Mouse (Mus musculus) embryonic facial prominence, embryonic 13.5 days (tissue): ENCODE results near the gene Elp4. TPM values are rescaled to one million over a fixed set of nuclear protein-coding genes. Genes with fewer than 3 reads are reported as not detected.

Experiments used
- ATAC-seq: fragments of 200-750 bp; cut with Nextera tagmentation; 2 replicates; pipeline ENCODE4 v1.8.0; 2017; ENCODE audit warnings: low read depth; ENCODE audit not compliant: insufficient number of reproducible peaks, insufficient read depth, low FRiP score, low TSS enrichment
- H3K27ac ChIP-seq: fragments of 300-500 bp; sonication (generic); 2 replicates; pipeline ENCODE4 v1.5.1; 2015; ENCODE audit warnings: moderate library complexity, mild to moderate bottlenecking, inconsistent platforms
- H3K27me3 ChIP-seq: fragments of 300-500 bp; sonication (generic); 2 replicates; pipeline ENCODE4 v1.6.1; 2015; ENCODE audit warnings: mild to moderate bottlenecking, inconsistent platforms
- H3K36me3 ChIP-seq: fragments of 300-500 bp; sonication (generic); 2 replicates; pipeline ENCODE4 v1.6.1; 2015; ENCODE audit warnings: mild to moderate bottlenecking, inconsistent platforms
- H3K4me1 ChIP-seq: fragments of 300-500 bp; sonication (generic); 2 replicates; pipeline ENCODE4 v1.6.1; 2015; ENCODE audit warnings: inconsistent platforms
- H3K4me2 ChIP-seq: fragments of 300-500 bp; sonication (generic); 2 replicates; pipeline ENCODE4 v1.6.1; 2015; ENCODE audit warnings: moderate library complexity, mild to moderate bottlenecking, inconsistent platforms
- H3K4me3 ChIP-seq: fragments of 300-500 bp; sonication (generic); 2 replicates; pipeline ENCODE4 v1.5.1; 2015; ENCODE audit warnings: mild to moderate bottlenecking, inconsistent platforms
- H3K9ac ChIP-seq: fragments of 300-500 bp; sonication (generic); 2 replicates; pipeline ENCODE4 v1.6.1; 2015; ENCODE audit warnings: mild to moderate bottlenecking, inconsistent platforms
- H3K9me3 ChIP-seq: fragments of 300-500 bp; sonication (generic); 2 replicates; pipeline ENCODE4 v1.6.1; 2016; ENCODE audit warnings: inconsistent platforms
- WGBS: fragments of 180-500 bp; shearing (Covaris S2); methylation state at CpG from one replicate; pipeline ENCODE4 v1.1.7; 2015; ENCODE audit warnings: mixed read lengths; 5-methylcytosine and 5-hydroxymethylcytosine counted together
- polyA plus RNA-seq: library from polyadenylated mRNA; unstranded; fragments of >200 nt; fragmentation: Nextera tagmentation; extraction: Ambion mirVana; gene quantifications from 2 replicates; pipeline ENCODE4 v1.2.1, GENCODE M21; 2015

Elp4 gene
- polyA plus RNA-seq, 1 experiment from 2014 or later, result 38.9 TPM

GRCm38 (mm10) chr2:105803427-105803826 is 100.9 kb downstream of the Elp4 start:
- WGBS, result 25% methylated on average over 5 of the region's 5 CpGs
- Histone ChIP-seq H3K36me3 (no peaks in the 10 kb centered on the region), H3K9ac (no peak overlapping the region), H3K4me3 (no peak overlapping the region), H3K4me2 (no peak overlapping the region), H3K9me3 (no peaks in the 10 kb centered on the region), H3K27me3 (no peaks in the 10 kb centered on the region), H3K4me1 (no peaks in the 10 kb centered on the region), H3K27ac (no peak overlapping the region)
- ATAC-seq, result no peak

GRCm38 (mm10) chr2:105802902-105803301 is 101.5 kb downstream of the Elp4 start:
- no peaks in the 10 kb centered on the region for H3K9me3 ChIP-seq
- WGBS, result 85% methylated on average over 2 of the region's 2 CpGs
- ATAC-seq, result no peak
- no peaks in the 10 kb centered on the region for H3K4me1 ChIP-seq
- H3K9ac ChIP-seq, result no peak overlapping the region
- no peak overlapping the region for H3K27ac ChIP-seq
- H3K27me3 ChIP-seq, result no peaks in the 10 kb centered on the region
- no peak overlapping the region for H3K4me3 ChIP-seq
- H3K4me2 ChIP-seq, result no peak overlapping the region
- H3K36me3 ChIP-seq, result no peaks in the 10 kb centered on the region

- no peak for ATAC-seq
- Histone ChIP-seq H3K4me1 (no peaks in the 10 kb centered on the region), H3K9me3 (no peaks in the 10 kb centered on the region), H3K9ac (no peak overlapping the region), H3K27me3 (no peaks in the 10 kb centered on the region), H3K4me2 (no peak overlapping the region), H3K27ac (no peak overlapping the region), H3K36me3 (no peaks in the 10 kb centered on the region), H3K4me3 (no peak overlapping the region)
- WGBS, result 83% methylated on average over 6 of the region's 6 CpGs
These were observed 102.8 kb downstream of the Elp4 start for GRCm38 (mm10) chr2:105801536-105801935.

- 74% methylated on average over 1 of the region's 1 CpGs for WGBS
These were observed 103.7 kb downstream of the Elp4 start for GRCm38 (mm10) chr2:105800694-105801093.

GRCm38 (mm10) chr2:105799840-105800239 is 104.5 kb downstream of the Elp4 start:
- H3K36me3 ChIP-seq, result no peaks in the 10 kb centered on the region
- H3K27ac ChIP-seq, result no peak overlapping the region
- H3K4me1 ChIP-seq, result no peaks in the 10 kb centered on the region
- ATAC-seq, result no peak
- H3K9me3 ChIP-seq, result no peaks in the 10 kb centered on the region
- no peak overlapping the region for H3K4me3 ChIP-seq
- H3K9ac ChIP-seq, result no peak overlapping the region
- H3K4me2 ChIP-seq, result no peak overlapping the region
- 62% methylated on average over 2 of the region's 2 CpGs for WGBS
- no peaks in the 10 kb centered on the region for H3K27me3 ChIP-seq

More at GRCm38 (mm10) chr2:105800694-105801093, 103.7 kb downstream of the Elp4 start:
- H3K9me3 ChIP-seq, result no peaks in the 10 kb centered on the region
- H3K36me3 ChIP-seq, result no peaks in the 10 kb centered on the region
- H3K27ac ChIP-seq, result no peak overlapping the region
- ATAC-seq, result no peak
- no peaks in the 10 kb centered on the region for H3K4me1 ChIP-seq
- no peak overlapping the region for H3K4me3 ChIP-seq
- no peaks in the 10 kb centered on the region for H3K27me3 ChIP-seq
- H3K4me2 ChIP-seq, result no peak overlapping the region
- no peak overlapping the region for H3K9ac ChIP-seq

- H3K27me3 ChIP-seq, result no peaks in the 10 kb centered on the region
- no peak for ATAC-seq
- no peak overlapping the region for H3K4me3 ChIP-seq
- H3K9ac ChIP-seq, result no peak overlapping the region
- no peaks in the 10 kb centered on the region for H3K4me1 ChIP-seq
- H3K36me3 ChIP-seq, result no peaks in the 10 kb centered on the region
- H3K27ac ChIP-seq, result no peak overlapping the region
- no peaks in the 10 kb centered on the region for H3K9me3 ChIP-seq
- H3K4me2 ChIP-seq, result no peak overlapping the region
These were observed 106.5 kb downstream of the Elp4 start for GRCm38 (mm10) chr2:105797842-105798241.

GRCm38 (mm10) chr2:105796101-105796500 is 108.3 kb downstream of the Elp4 start:
- Histone ChIP-seq H3K9ac (no peak overlapping the region), H3K27ac (no peak overlapping the region), H3K4me3 (no peak overlapping the region), H3K4me2 (no peak overlapping the region), H3K27me3 (no peaks in the 10 kb centered on the region), H3K4me1 (no peaks in the 10 kb centered on the region), H3K36me3 (no peaks in the 10 kb centered on the region), H3K9me3 (no peaks in the 10 kb centered on the region)
- no peak for ATAC-seq

- no peak overlapping the region for H3K4me2 ChIP-seq
- H3K9ac ChIP-seq, result no peak overlapping the region
- H3K9me3 ChIP-seq, result no peaks in the 10 kb centered on the region
- H3K36me3 ChIP-seq, result no peaks in the 10 kb centered on the region
- 70% methylated on average over 12 of the region's 12 CpGs for WGBS
- no peaks in the 10 kb centered on the region for H3K27me3 ChIP-seq
- ATAC-seq, result no peak
- no peaks in the 10 kb centered on the region for H3K4me1 ChIP-seq
- no peak overlapping the region for H3K4me3 ChIP-seq
- no peak overlapping the region for H3K27ac ChIP-seq
These were observed 111.8 kb downstream of the Elp4 start for GRCm38 (mm10) chr2:105792339-105793120.

- no peak for ATAC-seq
- 88% methylated on average over 1 of the region's 1 CpGs for WGBS
- Histone ChIP-seq H3K27me3 (no peaks in the 10 kb centered on the region), H3K36me3 (no peaks in the 10 kb centered on the region), H3K4me1 (no peaks in the 10 kb centered on the region), H3K4me3 (no peak overlapping the region), H3K27ac (no peak overlapping the region), H3K9me3 (no peaks in the 10 kb centered on the region), H3K4me2 (no peak overlapping the region), H3K9ac (no peak overlapping the region)
These were observed 114.4 kb downstream of the Elp4 start for GRCm38 (mm10) chr2:105789936-105790335.

- Histone ChIP-seq H3K27me3 (no peaks in the 10 kb centered on the region), H3K9me3 (no peaks in the 10 kb centered on the region), H3K27ac (no peak overlapping the region), H3K4me3 (no peak overlapping the region), H3K36me3 (no peaks in the 10 kb centered on the region), H3K4me1 (no peaks in the 10 kb centered on the region), H3K4me2 (no peak overlapping the region), H3K9ac (no peak overlapping the region)
- 33% methylated on average over 4 of the region's 4 CpGs for WGBS
- ATAC-seq, result no peak
These were observed 116.6 kb downstream of the Elp4 start for GRCm38 (mm10) chr2:105787726-105788125.

GRCm38 (mm10) chr2:105786986-105787385 is 117.4 kb downstream of the Elp4 start:
- Histone ChIP-seq H3K4me2 (no peak overlapping the region), H3K4me3 (no peak overlapping the region), H3K36me3 (no peaks in the 10 kb centered on the region), H3K27me3 (no peaks in the 10 kb centered on the region), H3K9ac (no peak overlapping the region), H3K4me1 (no peaks in the 10 kb centered on the region), H3K9me3 (no peaks in the 10 kb centered on the region), H3K27ac (no peak overlapping the region)
- no peak for ATAC-seq
- WGBS, result 20% methylated on average over 2 of the region's 2 CpGs

- H3K9me3 ChIP-seq, result no peaks in the 10 kb centered on the region
- 61% methylated on average over 5 of the region's 5 CpGs for WGBS
These were observed 121.5 kb downstream of the Elp4 start for GRCm38 (mm10) chr2:105782885-105783284.

More at GRCm38 (mm10) chr2:105782885-105783284, 121.5 kb downstream of the Elp4 start:
- Histone ChIP-seq H3K4me1 (no peaks in the 10 kb centered on the region), H3K27ac (no peak overlapping the region), H3K27me3 (no peaks in the 10 kb centered on the region), H3K4me2 (no peak overlapping the region), H3K9ac (no peak overlapping the region), H3K36me3 (no peaks in the 10 kb centered on the region), H3K4me3 (no peak overlapping the region)
- ATAC-seq, result no peak
